Mouse (Mus musculus) kidney, adult 11 months (tissue): ENCODE measurements at regions not wholly inside any gene's neighbourhood (a gene's known extent, or its start where the extent isn't known, plus 50 kb on each side); places are given as distances from the start of the nearest gene placed in this dataset.

Source experiments
- DNase-seq: peaks from one replicate; pipeline ENCODE4 v3.0.0; 2022

- DNase-seq: no peak
These were observed 229.7 kb upstream of the Grm3 start for GRCm38 (mm10) chr5:9954652-9955051.

GRCm38 (mm10) chr5:9938746-9939145, 213.8 kb upstream of the Grm3 start:
- DNase-seq: no peak

- DNase-seq: no peak
These were observed 188.0 kb upstream of the Grm3 start for GRCm38 (mm10) chr5:9912936-9913335.

- no peak for DNase-seq
These were observed 186.8 kb upstream of the Grm3 start for GRCm38 (mm10) chr5:9911783-9912182.

GRCm38 (mm10) chr5:9911089-9911473, 186.1 kb upstream of the Grm3 start:
- DNase-seq: no peak

GRCm38 (mm10) chr5:9910452-9911088, 185.6 kb upstream of the Grm3 start:
- no peak for DNase-seq

- DNase-seq: no peak
These were observed 170.3 kb upstream of the Grm3 start for GRCm38 (mm10) chr5:9895297-9895696.

GRCm38 (mm10) chr5:9878063-9878462, 153.1 kb upstream of the Grm3 start:
- DNase-seq: no peak

GRCm38 (mm10) chr5:9869091-9869490, 144.1 kb upstream of the Grm3 start:
- no peak for DNase-seq

GRCm38 (mm10) chr5:9829750-9830149, 104.8 kb upstream of the Grm3 start:
- no peak for DNase-seq

GRCm38 (mm10) chr5:9801707-9802106, 76.7 kb upstream of the Grm3 start:
- DNase-seq: peak; percentile 60

GRCm38 (mm10) chr5:9781107-9781506, 56.1 kb upstream of the Grm3 start:
- DNase-seq: no peak
